Mouse (Mus musculus) left cerebral cortex, adult 8-10 months (tissue): Measurements from ENCODE around the gene Csmd2. TPM values are rescaled to one million over a fixed set of nuclear protein-coding genes. Genes with fewer than 3 reads are reported as not detected.

Experiments
- DNase-seq, 2 experiments: peaks; one replicate each; pipeline ENCODE4 v3.0.0; 2022; ENCODE audit warnings: low spot score in 2 of 2
- total RNA-seq, 4 experiments: library from RNA; stranded (reverse); gene quantifications; 2 replicates each; pipeline ENCODE4 v1.2.4; 2022

Csmd2 gene
- total RNA-seq, result 10 to 100 TPM; 42.5 to 52.4 (median 47.7) TPM

- peak in 1 of 2 experiments; percentile 38 for DNase-seq
These were observed at the start of gene Csmd2 for GRCm38 (mm10) chr4:127987784-127988455. Csmd2 (plus strand) TSS chr4:127987857.

- DNase-seq, result no peak
These were observed 40.0 kb upstream of the Csmd2 start for GRCm38 (mm10) chr4:127947696-127948095.

GRCm38 (mm10) chr4:127953006-127953710 is 34.5 kb upstream of the Csmd2 start:
- no peak for DNase-seq

- no peak for DNase-seq
These were observed 18.6 kb upstream of the Csmd2 start for GRCm38 (mm10) chr4:127969101-127969500.

GRCm38 (mm10) chr4:127970018-127970421 is 17.6 kb upstream of the Csmd2 start:
- no peak for DNase-seq

GRCm38 (mm10) chr4:127970901-127971868 is 16.5 kb upstream of the Csmd2 start, which contains the start of gene CK137956:
CK137956 (minus strand) TSS chr4:127970951.
- no peak for DNase-seq

GRCm38 (mm10) chr4:127972976-127973375 is 14.7 kb upstream of the Csmd2 start:
- no peak for DNase-seq

GRCm38 (mm10) chr4:127981125-127981524 is 6.5 kb upstream of the Csmd2 start:
- DNase-seq, result no peak

GRCm38 (mm10) chr4:127984426-127984825 is 3.2 kb upstream of the Csmd2 start:
- DNase-seq, result no peak

- peak in 1 of 2 experiments; percentile 64 for DNase-seq
These were observed 1.8 kb upstream of the Csmd2 start for GRCm38 (mm10) chr4:127985874-127986273.

GRCm38 (mm10) chr4:127986491-127987075 is 1.1 kb upstream of the Csmd2 start:
- DNase-seq, result peak in 1 of 2 experiments; percentile 51

- DNase-seq, result peak in 1 of 2 experiments; percentile 37
These were observed 387 bp upstream of the Csmd2 start for GRCm38 (mm10) chr4:127987270-127987669.

GRCm38 (mm10) chr4:127988526-127989180 is 996 bp downstream of the Csmd2 start:
- no peak for DNase-seq

- peak in 1 of 2 experiments; percentile 46 for DNase-seq
These were observed 1.8 kb downstream of the Csmd2 start for GRCm38 (mm10) chr4:127989347-127989995.

GRCm38 (mm10) chr4:127999281-127999680 is 11.6 kb downstream of the Csmd2 start:
- DNase-seq, result no peak

GRCm38 (mm10) chr4:128002638-128003101 is 15.0 kb downstream of the Csmd2 start:
- DNase-seq, result peak in 1 of 2 experiments; percentile 45

GRCm38 (mm10) chr4:128004797-128005452 is 17.3 kb downstream of the Csmd2 start:
- no peak for DNase-seq

GRCm38 (mm10) chr4:128019465-128019864 is 31.8 kb downstream of the Csmd2 start:
- no peak for DNase-seq

GRCm38 (mm10) chr4:128028294-128028693 is 40.6 kb downstream of the Csmd2 start:
- DNase-seq, result no peak
